Mouse (Mus musculus): ENCODE results near the gene Tmod1.

Tmod1 gene

DNA sequence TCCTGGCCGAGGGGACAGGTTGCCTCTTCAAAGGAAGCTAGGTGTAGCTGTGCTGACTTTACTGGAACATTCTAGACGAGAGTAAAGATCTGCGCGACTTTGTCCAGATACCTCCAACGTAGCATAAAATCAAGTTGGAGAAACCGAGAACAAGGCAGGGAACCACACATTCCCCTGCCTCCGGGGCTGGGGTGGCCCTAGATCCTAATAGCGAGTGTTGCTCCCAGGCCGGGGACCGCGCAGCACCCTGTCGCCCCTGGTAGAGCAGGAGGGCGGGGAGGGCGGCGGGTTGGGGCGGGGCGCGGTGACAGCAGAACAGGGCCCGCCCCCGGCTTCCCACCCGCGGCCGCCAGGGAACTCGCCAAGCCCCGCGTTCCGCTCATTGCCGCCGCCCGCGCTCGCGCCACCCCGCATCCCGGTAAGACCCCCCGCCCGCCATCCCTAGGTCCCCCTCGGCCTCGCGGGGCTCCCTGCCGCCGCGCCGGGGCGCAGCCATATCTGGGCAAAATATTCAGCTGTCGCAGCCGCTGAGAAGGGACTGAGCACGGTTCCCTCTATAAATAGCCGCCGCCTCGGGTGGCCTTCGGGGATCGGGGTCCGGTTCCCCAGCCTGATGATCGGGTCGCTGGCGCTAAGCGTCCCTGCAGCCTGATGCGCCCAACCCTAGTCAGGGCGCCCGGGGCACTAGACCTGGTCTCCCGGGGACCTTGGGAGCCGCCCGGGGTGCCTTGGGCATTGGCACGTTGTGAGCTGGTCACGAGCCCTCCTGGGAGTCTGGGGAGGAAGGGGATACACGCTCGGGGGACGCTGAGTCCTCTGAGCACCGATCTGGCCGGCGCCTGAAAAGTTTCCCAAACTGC lies at the start of gene Tmod1:
Tmod1 (plus strand) TSS at position 44 of the 860 bp plus-strand sequence.
- DNase-seq: peak; percentile 66

DNA sequence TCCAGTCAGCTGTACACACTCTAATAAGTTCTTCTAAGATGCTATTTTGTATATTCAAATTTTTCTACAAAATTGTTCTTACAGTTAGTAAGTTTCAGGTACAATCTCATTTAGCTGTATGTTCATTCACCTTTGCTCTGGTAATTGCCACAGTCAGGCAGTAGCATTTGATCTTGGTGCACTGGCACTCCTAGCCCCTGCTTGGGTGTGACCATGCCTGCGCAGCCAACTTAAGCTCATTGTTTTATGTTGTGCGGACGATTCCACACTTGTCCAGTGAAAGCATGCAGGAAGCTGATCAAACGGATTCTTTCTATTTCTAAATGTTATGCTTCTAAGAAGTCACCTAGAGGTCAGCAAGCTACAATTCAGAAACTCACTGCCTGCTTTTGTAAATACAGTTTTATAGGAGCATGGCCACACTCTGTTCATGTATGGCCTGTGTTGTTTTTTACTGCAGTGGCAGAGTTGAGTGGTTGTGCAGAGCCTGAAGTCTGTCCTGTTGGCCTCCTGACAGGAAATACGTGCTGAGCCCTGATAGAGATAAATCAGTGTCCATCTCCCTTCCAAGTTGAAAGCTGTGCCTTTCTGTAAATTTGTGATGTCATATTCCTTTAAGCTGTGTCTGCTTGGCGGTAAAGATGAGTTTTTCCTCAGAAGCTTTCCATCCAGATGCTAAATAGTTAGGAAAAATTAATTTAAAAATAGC lies 48.2 kb upstream of the Tmod1 start:
- DNase-seq: no peak

DNA sequence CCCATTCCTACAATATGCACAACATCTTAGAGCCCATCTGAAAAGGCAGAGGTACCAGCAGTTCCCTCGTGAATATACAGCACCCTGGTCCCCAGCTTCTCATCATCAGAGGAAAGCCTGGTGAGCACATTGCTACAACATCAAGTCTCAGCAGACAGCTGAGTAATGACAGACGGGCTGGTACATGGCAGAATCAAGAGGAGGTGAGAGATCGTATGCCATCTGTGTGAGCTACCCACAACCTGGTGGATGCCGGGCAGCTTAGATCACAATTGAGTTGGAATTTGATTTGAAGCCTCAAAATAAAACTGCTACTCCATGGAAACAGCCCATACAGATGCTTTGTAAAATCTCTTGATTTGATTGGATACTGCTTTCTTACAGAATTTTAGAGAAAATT lies 40.2 kb upstream of the Tmod1 start:
- DNase-seq: no peak

DNA sequence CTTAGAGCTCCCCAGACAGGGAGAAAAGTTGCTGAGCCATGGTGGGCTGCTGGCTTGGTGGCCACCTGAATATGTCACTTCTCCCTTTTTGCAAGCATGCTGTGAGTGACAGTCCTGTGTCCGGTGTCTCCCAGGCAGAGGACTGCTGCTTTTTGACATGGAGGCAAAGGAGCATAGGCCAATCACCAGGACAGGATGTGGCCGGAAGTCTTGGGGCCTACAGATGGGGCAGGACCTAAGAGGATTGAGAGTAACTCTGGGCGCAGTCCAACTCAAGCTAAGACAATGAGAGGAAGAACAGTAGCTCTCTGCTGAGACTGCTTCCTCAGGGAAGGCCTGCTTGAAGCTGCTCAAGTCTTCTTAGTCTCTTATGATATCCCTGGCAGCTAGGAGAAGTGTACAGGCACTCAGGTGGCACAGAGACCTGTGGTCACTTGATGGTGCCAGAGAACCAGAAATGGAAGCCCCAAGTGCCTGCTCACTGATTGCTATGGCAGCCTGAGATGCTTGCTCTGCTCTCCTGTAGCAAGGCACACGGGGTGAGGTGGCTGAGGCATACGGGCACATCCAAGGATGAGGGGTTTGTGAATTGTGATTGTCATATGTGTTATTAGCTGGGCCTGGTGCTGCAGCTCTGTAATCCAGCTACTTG lies 30.5 kb upstream of the Tmod1 start:
- DNase-seq: no peak

DNA sequence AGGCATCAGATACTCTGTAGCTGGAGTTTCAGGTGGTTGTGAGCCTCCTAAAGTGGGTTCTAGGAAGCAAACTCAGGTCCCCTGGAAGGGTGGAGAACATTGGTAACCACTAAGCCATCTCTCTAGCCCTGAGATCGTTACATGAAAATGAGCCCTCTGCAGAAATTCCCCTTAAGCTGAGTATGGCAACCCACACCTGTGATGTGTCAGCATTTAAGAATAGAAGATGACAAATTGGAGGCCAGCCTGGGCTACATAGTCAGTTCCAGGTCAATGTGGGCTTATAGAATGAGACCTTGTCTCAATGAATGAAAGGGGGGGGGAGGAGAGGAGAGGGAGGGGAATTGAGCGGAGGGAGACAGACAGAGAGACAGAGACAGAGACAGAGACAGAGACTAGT lies 27.0 kb upstream of the Tmod1 start:
- no peak for DNase-seq

DNA sequence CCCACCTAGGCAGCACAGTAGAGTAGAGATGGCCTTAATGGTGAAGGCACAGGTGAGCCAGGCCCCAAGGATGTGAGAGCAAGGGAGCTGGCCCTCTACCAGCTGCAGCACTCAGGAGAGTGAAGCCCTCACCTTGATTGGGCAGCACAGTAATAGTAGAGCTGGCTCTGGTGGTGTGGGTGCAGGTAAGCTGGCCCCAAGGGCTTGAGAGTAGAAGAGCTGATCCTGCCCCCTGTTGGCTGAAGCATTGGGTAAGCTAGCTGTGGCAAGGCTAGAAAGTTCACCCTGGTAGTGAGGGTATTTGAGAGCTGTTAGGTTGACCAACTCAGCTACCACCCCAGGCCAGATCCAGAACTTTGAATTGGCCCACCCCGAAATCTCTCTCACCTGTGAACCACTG lies 23.1 kb upstream of the Tmod1 start:
- no peak for DNase-seq

DNA sequence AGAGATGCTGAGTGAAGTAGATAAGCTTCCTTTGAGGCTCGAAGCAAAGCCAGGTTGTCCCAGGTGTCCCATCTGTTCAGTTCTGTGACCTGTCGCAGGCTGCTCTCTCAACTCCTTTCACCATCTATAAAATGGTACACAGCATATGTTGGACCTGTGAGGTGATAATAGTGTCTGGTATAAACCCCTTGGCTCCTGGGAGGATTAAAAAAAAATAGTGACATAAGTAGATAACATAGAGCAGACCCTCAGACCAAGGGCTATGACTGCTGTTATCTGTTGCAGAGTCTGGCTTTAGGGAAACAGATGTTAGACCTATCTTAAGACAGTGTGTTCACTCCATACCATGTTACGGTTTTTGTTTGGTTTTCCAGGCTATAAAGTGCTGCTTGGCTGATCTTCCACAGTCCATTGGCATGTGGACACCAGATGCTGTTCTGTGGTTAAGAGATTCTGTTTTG lies 15.7 kb upstream of the Tmod1 start:
- DNase-seq: no peak

DNA sequence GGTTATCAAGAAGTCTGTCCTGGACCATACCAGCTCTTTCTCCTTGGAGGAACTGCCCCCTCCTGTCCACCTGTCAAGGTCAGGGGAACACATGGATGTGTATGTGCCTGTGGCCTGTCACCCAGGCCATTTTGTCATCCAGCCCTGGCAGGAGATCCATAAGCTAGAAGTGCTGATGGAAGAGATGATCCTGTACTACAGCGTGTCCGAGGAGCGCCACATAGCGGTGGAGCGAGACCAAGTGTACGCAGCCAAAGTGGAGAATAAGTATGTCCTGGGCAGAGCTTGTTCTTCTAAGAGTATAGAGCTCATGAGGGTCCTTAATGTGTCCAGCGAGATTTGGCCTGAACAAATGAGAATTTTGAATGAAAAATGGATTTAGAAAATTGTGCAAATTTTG lies 12.8 kb upstream of the Tmod1 start:
- DNase-seq: peak; percentile 32

DNA sequence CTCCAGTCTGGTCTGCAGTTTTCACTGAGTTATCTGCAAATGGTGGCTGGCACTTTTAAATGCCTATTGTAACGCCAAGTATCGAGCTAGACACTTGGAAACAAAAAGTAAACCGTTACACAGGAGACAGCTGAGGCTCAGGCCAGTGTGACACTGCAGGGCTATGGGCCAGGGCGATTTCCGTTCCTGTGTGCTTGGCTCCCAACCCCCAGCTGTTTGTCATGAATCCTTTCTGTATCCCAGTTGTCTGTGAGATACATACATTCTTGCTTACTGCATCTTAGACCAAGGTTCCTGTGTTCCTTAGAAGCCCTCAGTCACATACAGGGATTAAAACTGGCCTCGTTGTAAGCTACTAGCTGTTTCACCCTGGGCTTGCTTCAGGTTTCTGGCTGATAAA lies 10.5 kb upstream of the Tmod1 start:
- DNase-seq: no peak

DNA sequence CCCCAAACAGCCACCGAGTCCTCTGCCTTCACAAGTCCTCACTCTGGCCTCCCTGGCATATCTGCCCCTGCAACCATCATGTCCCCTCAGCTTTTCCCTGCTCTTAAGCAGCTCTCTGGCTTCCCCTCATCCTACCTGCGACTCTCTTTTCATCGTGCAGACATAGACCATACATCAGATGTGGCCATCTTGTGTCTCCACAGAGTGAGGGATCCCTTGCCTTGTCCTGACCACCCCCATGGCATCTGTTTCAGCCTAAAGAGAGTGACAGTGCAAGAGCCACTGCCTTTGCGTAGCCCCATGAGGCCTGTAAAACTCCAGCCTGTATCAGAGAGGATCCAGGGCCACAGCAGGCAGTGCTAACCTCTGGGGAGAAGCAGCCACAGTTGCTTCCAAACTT lies 10.0 kb upstream of the Tmod1 start:
- DNase-seq: no peak

DNA sequence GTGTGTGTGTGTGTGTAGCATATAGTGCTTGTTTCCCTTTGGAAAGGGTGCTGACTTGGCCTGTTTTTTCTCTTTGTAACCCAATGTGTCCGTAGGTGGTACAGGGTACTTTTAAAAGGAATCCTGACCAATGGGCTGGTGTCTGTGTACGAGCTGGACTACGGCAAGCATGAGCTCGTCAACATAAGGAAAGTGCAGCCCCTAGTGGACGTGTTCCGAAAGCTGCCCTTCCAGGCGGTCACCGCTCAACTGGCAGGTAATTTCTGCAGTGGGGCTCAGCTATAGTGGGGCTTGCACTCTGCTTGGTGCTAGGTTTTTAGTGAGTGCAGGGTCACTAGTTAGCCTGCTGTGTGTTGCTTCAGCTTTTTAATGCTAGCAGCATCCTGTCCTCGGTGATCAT lies 9.2 kb upstream of the Tmod1 start:
- peak; percentile 12 for DNase-seq

DNA sequence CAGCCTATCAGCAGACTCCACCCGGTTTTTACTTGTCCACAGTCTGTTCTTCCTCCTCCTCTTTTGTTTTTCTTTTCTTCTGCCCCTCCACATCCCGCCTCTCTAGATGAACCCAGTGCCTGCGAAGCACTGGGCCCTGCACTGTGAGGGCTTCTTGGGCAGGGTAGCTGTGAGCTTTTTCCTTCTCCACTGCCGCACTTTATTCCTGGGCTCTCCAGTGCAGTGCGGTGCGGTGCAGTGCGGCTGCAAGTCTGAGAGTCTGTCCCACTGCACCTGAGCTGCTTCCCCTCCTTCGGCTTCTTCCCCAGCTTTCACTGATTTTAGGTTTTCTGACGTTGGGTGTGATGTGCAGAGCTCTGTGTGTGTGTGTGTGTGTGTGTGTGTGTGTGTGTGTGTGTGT lies 6.3 kb upstream of the Tmod1 start:
- DNase-seq: no peak

DNA sequence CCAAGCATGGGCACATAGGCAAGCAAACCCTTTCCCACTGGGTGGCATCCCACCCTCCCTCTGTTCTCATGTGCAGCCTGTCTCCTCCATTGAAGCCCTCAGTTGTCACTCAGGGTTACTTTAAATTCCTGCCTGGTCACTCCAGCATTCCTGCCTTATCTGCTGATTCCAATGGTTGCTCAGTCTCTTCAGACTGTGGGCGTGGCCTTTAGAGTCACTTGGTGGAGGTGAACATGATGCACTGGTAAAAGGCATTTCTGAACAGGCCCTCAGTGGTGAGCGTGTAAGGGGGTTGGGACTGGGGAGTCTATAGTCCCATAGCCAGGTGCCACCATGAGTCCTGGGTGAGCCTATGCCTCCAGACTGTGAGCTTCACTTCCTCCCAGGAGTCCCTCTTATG lies 5.5 kb upstream of the Tmod1 start:
- no peak for DNase-seq

DNA sequence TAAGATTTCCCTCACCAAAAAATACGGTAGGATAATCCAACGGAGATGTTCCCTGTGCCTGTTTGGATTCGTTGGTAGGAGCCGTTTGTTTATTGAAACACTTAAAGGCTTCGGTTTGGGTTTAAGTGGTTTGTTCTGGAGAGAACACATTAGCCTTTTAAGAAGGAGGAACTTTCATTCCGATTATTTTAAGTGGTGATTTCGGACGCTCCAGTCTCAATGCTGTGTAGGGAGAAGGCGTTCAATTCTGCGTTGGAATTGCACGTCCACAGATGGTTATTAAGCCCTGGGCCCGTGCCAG lies 194 bp upstream of the Tmod1 start:
- no peak for DNase-seq

DNA sequence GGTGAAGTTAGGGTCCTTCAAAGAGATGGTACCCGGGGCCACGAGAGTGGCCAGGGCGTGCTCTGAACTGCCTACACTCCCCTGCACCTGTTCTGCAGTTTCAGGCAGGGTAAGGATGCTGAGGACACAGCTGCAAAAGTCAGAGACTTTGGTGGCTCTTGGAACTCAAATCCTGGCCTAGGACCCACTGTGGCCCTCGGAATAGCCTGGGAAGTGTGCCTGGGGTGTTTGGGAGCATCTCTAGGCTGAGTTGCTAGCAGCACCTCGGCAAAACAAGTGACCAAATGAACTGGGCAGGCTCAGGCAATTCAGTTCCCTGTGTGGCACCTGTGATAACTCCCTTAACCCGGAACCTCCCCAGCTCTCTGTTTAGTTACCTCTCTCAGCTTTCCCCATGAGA lies 1.2 kb downstream of the Tmod1 start:
- no peak for DNase-seq

DNA sequence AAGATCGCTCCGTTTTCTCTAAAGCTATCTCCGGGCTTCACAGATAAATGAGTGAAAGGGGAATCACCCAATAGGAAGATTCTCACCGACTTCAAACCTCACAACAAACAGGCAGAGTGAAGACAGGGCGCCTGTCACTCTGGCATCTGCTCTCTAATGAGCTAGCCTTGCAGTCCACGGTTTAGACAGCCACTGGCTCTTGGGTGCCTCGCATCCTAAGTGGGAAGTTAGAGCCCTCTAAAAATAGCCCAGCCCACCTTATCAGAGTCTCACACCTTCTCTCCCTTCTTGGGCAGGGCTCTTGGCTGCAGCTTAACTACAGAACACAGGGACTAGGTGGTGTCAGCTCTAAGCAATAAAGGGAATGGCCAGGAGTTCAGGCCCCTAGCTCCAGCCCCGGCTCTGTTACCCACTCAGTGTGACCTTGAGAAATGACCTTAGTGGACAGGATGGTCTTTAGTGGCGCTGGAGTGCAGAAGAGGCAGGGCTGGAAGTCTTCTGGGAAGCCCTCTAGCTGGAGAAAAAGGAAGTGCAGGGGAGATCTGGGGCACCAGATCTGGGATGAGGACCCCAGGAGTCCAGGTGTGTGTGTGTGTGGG lies 2.0 kb downstream of the Tmod1 start:
- DNase-seq: peak; percentile 10

DNA sequence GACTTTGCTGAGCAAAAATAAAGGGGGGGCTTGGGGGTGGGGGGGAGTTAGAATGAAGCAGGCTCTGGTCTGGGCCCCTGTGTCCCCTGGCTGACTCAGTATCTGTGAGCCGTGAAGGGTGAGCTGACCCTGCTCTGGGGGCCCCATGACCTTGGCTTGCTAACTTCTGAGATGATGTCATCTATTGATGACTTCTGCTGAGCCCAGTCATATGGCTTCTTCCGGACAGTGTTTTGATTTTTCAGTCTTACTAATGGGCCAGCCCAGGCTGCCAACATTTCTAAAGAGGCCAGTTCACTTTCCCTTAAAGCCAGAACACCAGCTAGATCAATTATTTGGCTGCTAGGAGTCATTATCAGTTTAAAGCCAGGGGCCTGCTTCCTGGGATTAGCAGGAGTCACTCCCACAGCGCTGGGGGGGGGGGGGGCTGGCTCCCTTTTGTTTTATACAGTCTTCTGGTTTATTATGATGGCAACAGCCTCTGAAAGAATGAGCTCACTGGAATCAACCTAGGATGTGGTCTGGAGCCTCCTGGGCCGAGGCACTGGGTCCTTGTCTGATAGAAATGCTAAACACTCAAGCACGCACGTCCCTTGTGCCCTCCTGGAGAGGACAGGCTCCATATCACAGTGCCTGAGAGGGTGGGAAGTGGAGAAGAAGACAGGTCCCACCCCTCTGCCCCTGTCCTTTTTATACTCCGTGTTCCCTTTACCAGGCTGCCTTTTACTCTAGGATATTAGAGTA lies 3.2 kb downstream of the Tmod1 start:
- no peak for DNase-seq

DNA sequence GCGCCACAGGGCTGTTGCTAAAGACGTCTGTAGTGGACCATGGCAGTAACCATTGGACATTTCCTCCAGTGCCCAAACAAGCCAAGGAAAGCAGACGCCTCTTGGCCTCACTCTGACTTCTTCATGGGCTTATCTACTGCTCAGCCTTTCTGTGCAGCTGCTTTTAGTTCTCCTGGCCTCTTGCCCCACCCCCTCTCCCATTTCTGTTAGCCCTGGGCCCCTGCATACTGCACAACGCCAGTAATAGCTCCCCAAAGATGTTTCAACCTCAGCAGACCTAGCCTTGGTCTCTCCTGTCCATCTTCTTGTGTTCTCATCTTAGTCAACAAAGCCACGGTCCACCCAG lies 3.7 kb downstream of the Tmod1 start:
- no peak for DNase-seq

DNA sequence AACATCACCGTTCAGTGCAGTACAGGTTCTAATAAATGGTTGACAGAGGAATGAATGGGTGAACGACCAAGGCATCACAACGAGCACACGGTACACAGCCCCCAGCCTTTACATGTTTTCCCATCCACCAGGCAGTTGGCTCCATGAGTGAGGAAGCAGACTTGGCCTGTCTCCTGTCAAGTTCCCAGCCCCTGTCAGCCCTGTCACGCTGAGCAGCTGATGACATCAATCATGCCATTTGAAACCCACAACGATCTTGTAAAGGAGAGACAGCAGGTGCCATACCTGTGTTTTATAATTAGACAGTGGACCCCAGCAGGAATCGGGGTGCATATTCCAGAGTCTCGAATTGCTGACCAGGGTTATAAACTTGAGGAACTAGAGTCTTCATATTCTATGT lies 4.6 kb downstream of the Tmod1 start:
- no peak for DNase-seq

DNA sequence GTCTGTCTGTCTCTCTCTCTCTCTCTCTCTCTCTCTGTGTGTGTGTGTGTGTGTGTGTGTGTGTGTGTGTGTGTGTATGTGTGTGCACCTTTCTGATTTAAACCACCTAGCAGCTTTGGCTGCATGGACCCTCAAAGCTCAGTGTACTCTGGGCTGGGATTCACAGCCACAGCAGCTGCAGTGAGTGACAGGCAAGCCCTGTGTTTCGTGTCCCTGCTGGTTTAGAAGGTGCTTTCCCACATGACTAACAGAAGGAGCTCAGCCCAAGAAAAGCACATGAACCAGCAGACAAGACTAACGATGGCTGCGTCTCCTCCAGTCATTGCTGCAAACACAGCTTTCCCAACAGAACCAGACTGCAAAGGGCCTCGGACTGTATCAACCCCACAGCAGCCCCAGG lies 9.2 kb downstream of the Tmod1 start:
- DNase-seq: no peak

DNA sequence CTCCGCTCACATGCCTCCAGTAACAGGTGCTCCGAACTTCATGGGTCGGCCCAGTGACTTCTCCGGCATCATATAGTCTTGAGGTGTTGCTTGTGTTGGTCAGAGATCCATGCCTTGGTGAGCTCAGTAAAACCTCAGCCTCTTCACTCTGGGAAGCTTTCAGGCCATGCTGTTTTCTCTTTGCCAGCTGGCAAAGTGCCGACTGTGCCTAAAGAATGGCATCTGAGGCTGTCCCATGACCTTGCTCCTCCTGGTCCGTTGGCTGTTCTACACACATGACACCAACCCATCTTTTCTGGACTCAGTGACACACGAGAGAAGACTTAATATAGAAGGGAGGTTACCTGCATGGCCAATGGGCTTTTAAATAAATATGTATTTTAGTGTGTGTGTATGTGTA lies 9.7 kb downstream of the Tmod1 start:
- no peak for DNase-seq

DNA sequence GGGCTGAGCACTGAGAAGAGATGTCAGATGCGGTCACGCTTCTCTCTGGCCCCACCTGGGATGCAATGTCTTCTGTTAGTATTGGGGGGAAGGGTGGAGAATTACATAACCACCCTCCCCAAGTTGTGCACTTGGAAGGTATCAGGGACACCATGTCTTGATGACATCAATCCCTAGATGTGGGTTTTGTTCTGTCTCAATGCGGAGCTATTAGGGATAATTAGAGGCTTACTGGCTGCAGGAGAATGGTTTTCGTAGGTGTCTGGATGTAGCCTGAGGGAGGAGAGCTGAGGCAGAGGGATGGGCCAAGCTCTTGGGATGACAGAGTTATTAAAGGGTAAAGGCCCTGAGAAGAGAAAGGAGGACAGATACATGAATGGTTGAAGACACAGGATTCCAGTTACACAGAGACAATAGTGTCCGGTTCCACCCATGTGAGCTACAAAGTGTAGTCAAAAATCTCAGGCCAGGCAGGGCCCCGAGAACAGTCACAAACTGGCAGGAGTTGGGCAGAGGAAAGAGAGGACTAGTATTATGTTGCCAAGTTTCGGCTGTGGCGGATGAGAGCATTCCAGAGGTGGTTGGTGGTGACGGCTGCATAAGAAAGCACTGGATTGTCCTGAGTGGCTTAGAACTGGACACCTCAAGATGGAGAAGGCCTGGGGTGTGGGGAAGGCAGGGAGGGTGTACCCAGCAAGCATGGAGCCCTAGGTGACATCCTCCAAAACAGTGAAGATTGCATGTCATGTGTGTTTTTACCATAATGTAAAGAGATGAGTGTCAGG lies 14.8 kb downstream of the Tmod1 start:
- DNase-seq: no peak

Data from kidney, adult 18-20 months (tissue).